Mouse (Mus musculus) kidney, postnatal 36 days (tissue): ENCODE results near the gene Zfp507.

ENCODE experiments used
- DNase-seq, 2 experiments: peaks; one replicate each; pipeline ENCODE4 v3.0.0; 2021 to 2022; ENCODE audit warnings: mixed read lengths in 2 of 2

The Zfp507 gene

GRCm38 (mm10) chr7:35733313-35734050 lies 69.3 kb downstream of the Zfp507 start:
- DNase-seq = no peak

- DNase-seq = no peak
Observed at GRCm38 (mm10) chr7:35732585-35733059, 70.2 kb downstream of the Zfp507 start.

DNA sequence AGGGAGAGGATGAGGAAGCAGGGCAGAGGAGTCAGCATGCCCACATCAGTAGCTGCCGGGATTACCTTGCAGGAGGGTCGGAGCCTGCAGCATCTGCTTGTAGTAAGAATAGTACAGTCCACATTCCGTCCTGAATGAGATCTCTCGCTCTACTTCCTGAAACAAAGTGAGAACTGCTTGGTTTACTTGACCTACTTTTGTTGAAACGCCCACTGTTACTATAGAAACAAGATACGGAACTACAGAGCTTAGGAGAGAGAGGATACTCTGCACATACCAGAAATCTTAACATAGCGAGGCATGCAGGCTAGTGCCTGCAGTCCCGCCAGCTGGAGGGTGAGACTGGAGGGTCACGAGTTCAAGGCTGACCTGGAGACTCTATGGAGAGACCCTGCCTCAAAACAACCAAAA lies 73.2 kb downstream of the Zfp507 start:
- DNase-seq = no peak

- no peak for DNase-seq
Observed at GRCm38 (mm10) chr7:35728376-35728775, 74.4 kb downstream of the Zfp507 start.

DNA sequence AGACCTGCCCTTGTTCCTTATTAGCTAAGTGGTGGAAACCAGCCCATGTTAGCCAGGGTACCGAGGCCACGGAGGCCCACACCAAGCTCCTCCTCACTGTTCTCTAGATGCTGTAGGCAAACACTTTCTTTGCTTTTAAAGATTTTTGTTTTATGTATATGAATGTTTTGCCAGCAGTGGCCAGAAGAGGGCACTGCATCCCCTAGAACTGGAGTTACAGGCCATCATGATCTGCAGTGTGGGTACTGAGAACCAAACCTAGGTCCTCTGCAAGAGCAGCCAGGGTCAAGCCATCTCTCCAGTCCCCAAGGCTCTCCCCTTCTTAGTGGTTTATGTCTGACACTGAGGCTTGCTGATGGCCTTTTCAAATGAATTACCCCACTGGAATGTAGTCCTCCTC lies 79.8 kb downstream of the Zfp507 start:
- no peak for DNase-seq
